Mouse (Mus musculus) hematopoietic stem cell, adult 5-6 weeks (primary cell): ENCODE measurements around the gene Nfx1. TPM values are rescaled to one million over a fixed set of nuclear protein-coding genes. Genes with fewer than 3 reads are reported as not detected.
A peak's percentile ranks its signal among the peaks of the same experiment; 100 is the strongest.

Experiments used
- ATAC-seq, 2 experiments: fragments of 125-278 bp in 1 of 2; replicated peaks in 1 of 2; 2 replicates each; pipeline ENCODE4 v1.8.0; 2016 to 2017; ENCODE audit warnings: inconsistent platforms in 2 of 2, mild to moderate bottlenecking in 2 of 2, moderate number of reproducible peaks in 2 of 2, low read depth in 1 of 2, moderate TSS enrichment in 1 of 2; ENCODE audit not compliant: low FRiP score in 2 of 2, poor library complexity in 2 of 2, severe bottlenecking in 2 of 2, insufficient read depth in 1 of 2, low TSS enrichment in 1 of 2
- total RNA-seq: library from RNA; stranded (forward); fragments of 172-1452, 232-1000 nt; gene quantifications from 2 replicates; pipeline ENCODE4 v1.2.3, GENCODE M21; 2017

Nfx1 gene
- total RNA-seq, 1 experiment from 2014 or later = 72.2 TPM

GRCm38 (mm10) chr4:41027872-41028271, 57.2 kb downstream of the Nfx1 start:
- no peak for ATAC-seq

- ATAC-seq = no peak
These were observed 57.6 kb downstream of the Nfx1 start for GRCm38 (mm10) chr4:41028272-41028671.

- no peak for ATAC-seq
These were observed 58.7 kb downstream of the Nfx1 start for GRCm38 (mm10) chr4:41029372-41029771.

GRCm38 (mm10) chr4:41031242-41031641, 60.5 kb downstream of the Nfx1 start:
- no peak for ATAC-seq

GRCm38 (mm10) chr4:41037942-41038341, 67.2 kb downstream of the Nfx1 start:
- ATAC-seq = no peak

GRCm38 (mm10) chr4:41040983-41041382, 70.3 kb downstream of the Nfx1 start:
- ATAC-seq = peak; percentile 33 to 59; a peak in 2 of 4 replicates

- no peak for ATAC-seq
These were observed 72.2 kb downstream of the Nfx1 start for GRCm38 (mm10) chr4:41042880-41043279.

- ATAC-seq = no peak
These were observed 73.3 kb downstream of the Nfx1 start for GRCm38 (mm10) chr4:41043961-41044360.

- no peak for ATAC-seq
These were observed 74.6 kb downstream of the Nfx1 start for GRCm38 (mm10) chr4:41045288-41045687.

- ATAC-seq = no peak
These were observed 75.6 kb downstream of the Nfx1 start for GRCm38 (mm10) chr4:41046254-41046795.

- no peak for ATAC-seq
These were observed 77.0 kb downstream of the Nfx1 start, which contains the start of gene Aqp7 for GRCm38 (mm10) chr4:41047524-41048271. Aqp7 (minus strand) TSS chr4:41048139.

- no peak for ATAC-seq
These were observed 78.2 kb downstream of the Nfx1 start for GRCm38 (mm10) chr4:41048926-41049325.

- ATAC-seq = peak; percentile 65 to 80
These were observed 80.3 kb downstream of the Nfx1 start for GRCm38 (mm10) chr4:41050726-41051675.

GRCm38 (mm10) chr4:41051781-41052180, 81.1 kb downstream of the Nfx1 start:
- no peak for ATAC-seq

GRCm38 (mm10) chr4:41055111-41055510, 84.4 kb downstream of the Nfx1 start:
- no peak for ATAC-seq

GRCm38 (mm10) chr4:41056253-41056652, 85.5 kb downstream of the Nfx1 start:
- no peak for ATAC-seq

- ATAC-seq = no peak
These were observed 86.1 kb downstream of the Nfx1 start for GRCm38 (mm10) chr4:41056742-41057332.

GRCm38 (mm10) chr4:41057361-41057760, 86.7 kb downstream of the Nfx1 start:
- ATAC-seq = no peak
